Mouse (Mus musculus) adrenal gland, adult 10 weeks (tissue): Measurements from ENCODE around the gene Gpr83. TPM values are rescaled to one million over a fixed set of nuclear protein-coding genes. Genes with fewer than 3 reads are reported as not detected.

Experiments used
- polyA plus RNA-seq: library from polyadenylated mRNA; stranded (reverse); fragments of 350-450 nt; fragmentation: Illumina TruSeq; extraction: RNeasy Lipid Tissue Mini Kit (QIAGEN cat#74804); gene quantifications from one replicate; pipeline ENCODE4 v1.2.3, GENCODE M21; 2014; ENCODE audit warnings: low read depth, low replicate concordance

The Gpr83 gene
- polyA plus RNA-seq = not detected

GRCm38 (mm10) chr9:14859868-14860639 lies at the start of gene Gpr83:
Gpr83 (plus strand) TSS chr9:14860210.

GRCm38 (mm10) chr9:14903581-14904378 lies 43.8 kb downstream of the Gpr83 start, which contains the start of gene Izumo1r:
Izumo1r (minus strand) TSS chr9:14903949.

Other genes starting within 250 kb of the Gpr83 start
- gene Amotl1, start 215.2 kb upstream of the Gpr83 start, polyA plus RNA-seq = 14.9 TPM
- gene Piwil4, start 119.5 kb upstream of the Gpr83 start, polyA plus RNA-seq = not detected
- 2.2 TPM for gene Fut4, start 107.8 kb upstream of the Gpr83 start, polyA plus RNA-seq
- gene 1700012B09Rik, start 89.2 kb upstream of the Gpr83 start, polyA plus RNA-seq = not detected
- gene Mre11a, start 75.6 kb upstream of the Gpr83 start, polyA plus RNA-seq = 56.2 TPM
- gene Ankrd49, start 75.4 kb upstream of the Gpr83 start, polyA plus RNA-seq = 44.9 TPM
- not detected for gene Izumo1r, start 43.7 kb downstream of the Gpr83 start, polyA plus RNA-seq
- gene Panx1, start 185.3 kb downstream of the Gpr83 start, polyA plus RNA-seq = 5.2 TPM